In genomic region chr5:66546969-66547511, GRCm38 (mm10) we compare ENCODE assay signal across 9 mouse cellular contexts.
DNase-seq lines count a peak whose midpoint lies in the region; ATAC-seq and TF ChIP-seq lines count a peak whose summit lies in the region.
"Had no signal": no experiment of that assay in that cellular context is flagged by ENCODE, and none has a peak within 500 bp of the region (broad histone marks: within the 10 kb centered on the region; RNA-seq: fewer than 3 reads in every experiment).

No protein-coding gene starts in this region.

- H3K27ac ChIP-seq in heart, postnatal 0 days (ENCODE audit: low read depth) = peak overlapping the region; percentile 40
- H3K27ac ChIP-seq in lung, embryonic 14.5 days (ENCODE audit: low read depth) = no peak overlapping the region
- H3K27ac ChIP-seq: limb, embryonic 13.5 days had no signal

- H3K4me3 ChIP-seq in heart, postnatal 0 days (ENCODE audit: low read depth, low read length) = no peak overlapping the region
- no peak overlapping the region for H3K4me3 ChIP-seq in lung, embryonic 14.5 days (ENCODE audit: low read depth, low read length)
- H3K4me3 ChIP-seq: limb, embryonic 13.5 days had no signal

- H3K4me2 ChIP-seq in heart, postnatal 0 days (ENCODE audit: low read depth, low read length) = peak overlapping the region; percentile 11; the same call in 1 of the 2 replicates
- H3K4me2 ChIP-seq in lung, embryonic 14.5 days = 0 out of 2 replicates have a peak overlapping the region, but pooled peaks have one; percentile 3
- H3K4me2 ChIP-seq: limb, embryonic 13.5 days had no signal

- ATAC-seq in heart, postnatal 0 days (ENCODE audit: insufficient read depth, low read depth) = peak; percentile 78
- ATAC-seq in lung, embryonic 14.5 days (ENCODE audit: insufficient read depth) = peak; percentile 72
- ATAC-seq in frontal cortex, adult (ENCODE audit: low TSS enrichment) = no peak

- DNase-seq in heart, adult 11 months = peak; percentile 95
- DNase-seq in heart, postnatal 25 days (ENCODE audit: low spot score) = no peak
- DNase-seq in adrenal gland, postnatal 25 days = peak; percentile 68
- DNase-seq in heart, postnatal 0 days (ENCODE audit: low spot score) = peak; percentile 59
- DNase-seq in lung, embryonic 14.5 days = peak; percentile 89
- no peak for DNase-seq in left cerebral cortex, postnatal 10 days (ENCODE audit: extremely low spot score in 1 of 2, low spot score in 2 of 2)
- DNase-seq in thymus, adult 18-20 months = no peak

- 13% methylated on average over 12 of the region's 12 CpGs for WGBS in heart, postnatal 0 days
- WGBS in lung, embryonic 14.5 days = 31% methylated on average over 12 of the region's 12 CpGs

- no peak overlapping the region for H3K9ac ChIP-seq in heart, postnatal 0 days (replicated peaks; ENCODE audit: low read depth, low read length)
- H3K9ac ChIP-seq in lung, embryonic 14.5 days = no peak overlapping the region
- H3K9ac ChIP-seq: limb, embryonic 13.5 days had no signal

- no peaks in the 10 kb centered on the region for H3K27me3 ChIP-seq in heart, postnatal 0 days (ENCODE audit: control insufficient read depth, insufficient read depth, low read length)
- H3K27me3 ChIP-seq in lung, embryonic 14.5 days (ENCODE audit: insufficient read depth, low read length) = no peaks in the 10 kb centered on the region
- H3K27me3 ChIP-seq: limb, embryonic 13.5 days had no signal

- intact Hi-C loops in heart, postnatal 25 days (cut with DNase I) = no loop called here
- intact Hi-C loops in left cerebral cortex, postnatal 10 days (cut with DNase I) = no loop called here

- no peaks in the 10 kb centered on the region; the same call in 1 of the 2 replicates for H3K9me3 ChIP-seq in heart, postnatal 0 days (replicated peaks; ENCODE audit: control insufficient read depth, low read length)
- peaks cover 7% of the 10 kb centered on the region; the same call in 1 of the 2 replicates for H3K9me3 ChIP-seq in lung, embryonic 14.5 days (ENCODE audit: low read depth, low read length)

- TF ChIP-seq CTCF in heart, postnatal 0 days (IDR thresholded peaks at IDR 0.05; ENCODE audit: low read depth) = no peak
- no peak for TF ChIP-seq CTCF in lung, embryonic 14.5 days (IDR thresholded peaks at IDR 0.05; ENCODE audit: low read depth)

- H3K4me1 ChIP-seq in heart, postnatal 0 days (ENCODE audit: control insufficient read depth, insufficient read depth) = peaks cover 6% of the 10 kb centered on the region
- H3K4me1 ChIP-seq in lung, embryonic 14.5 days (ENCODE audit: insufficient read depth) = peaks cover 11% of the 10 kb centered on the region; the same call in 1 of the 2 replicates

- TF ChIP-seq EP300 in heart, postnatal 0 days (IDR thresholded peaks at IDR 0.05; ENCODE audit: low read depth) = no peak

- no peaks in the 10 kb centered on the region for H3K36me3 ChIP-seq in heart, postnatal 0 days (replicated peaks; ENCODE audit: control insufficient read depth, insufficient read depth, low read length)
- no peaks in the 10 kb centered on the region for H3K36me3 ChIP-seq in lung, embryonic 14.5 days (ENCODE audit: insufficient read depth)

Comparison
In these comparisons a context has a peak if more than half of its experiments do, and no peak if none do; other contexts are left out.
1. DNase-seq: peak in heart, adult 11 months (single experiment), adrenal gland, postnatal 25 days (single experiment), heart, postnatal 0 days (single experiment) and lung, embryonic 14.5 days (single experiment); none in heart, postnatal 25 days (single experiment), left cerebral cortex, postnatal 10 days (0 of 2) and thymus, adult 18-20 months (0 of 2).